Mouse (Mus musculus) thymus, postnatal 25 days (tissue): ENCODE measurements around the gene Tnfsf4.

ENCODE experiments used
- DNase-seq: peaks from one replicate; pipeline ENCODE4 v3.0.0; 2022

The Tnfsf4 gene

DNA sequence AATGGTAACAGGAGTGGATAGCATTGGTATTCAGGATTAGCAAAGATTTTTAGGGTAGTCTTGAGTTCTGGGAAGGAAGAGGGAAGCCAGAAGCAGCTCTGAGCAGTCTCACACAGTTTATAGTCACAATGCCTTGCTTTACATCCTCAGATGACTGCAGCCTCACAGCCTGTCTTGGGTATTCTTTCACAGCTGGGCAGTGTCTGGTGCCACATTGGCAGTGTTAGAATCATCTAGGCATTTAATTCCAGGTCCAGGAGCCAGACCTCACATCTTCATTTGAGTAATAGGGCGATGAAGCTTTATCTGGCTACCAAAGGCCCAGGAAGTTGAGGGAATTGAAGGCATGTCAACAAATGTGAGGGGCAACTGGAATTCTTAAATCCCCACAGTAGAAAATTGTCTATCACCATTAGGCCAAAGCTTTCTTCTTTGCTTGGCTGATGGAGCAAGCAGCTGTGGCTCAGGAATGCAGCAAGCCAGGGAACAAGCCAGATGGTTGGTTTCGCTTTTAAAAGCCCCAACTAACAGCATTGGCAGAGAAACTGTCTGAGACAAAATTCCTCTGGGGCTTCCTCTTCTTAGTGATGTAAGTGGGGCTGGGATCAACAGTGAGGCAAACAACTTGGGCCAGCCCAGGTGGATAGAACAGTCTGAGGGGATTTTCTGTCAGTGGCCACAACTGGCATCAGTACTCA is 68.3 kb downstream of the Tnfsf4 start:
- DNase-seq = no peak
